Comparison of ENCODE assay signal across 15 mouse cellular contexts in the genomic region with DNA sequence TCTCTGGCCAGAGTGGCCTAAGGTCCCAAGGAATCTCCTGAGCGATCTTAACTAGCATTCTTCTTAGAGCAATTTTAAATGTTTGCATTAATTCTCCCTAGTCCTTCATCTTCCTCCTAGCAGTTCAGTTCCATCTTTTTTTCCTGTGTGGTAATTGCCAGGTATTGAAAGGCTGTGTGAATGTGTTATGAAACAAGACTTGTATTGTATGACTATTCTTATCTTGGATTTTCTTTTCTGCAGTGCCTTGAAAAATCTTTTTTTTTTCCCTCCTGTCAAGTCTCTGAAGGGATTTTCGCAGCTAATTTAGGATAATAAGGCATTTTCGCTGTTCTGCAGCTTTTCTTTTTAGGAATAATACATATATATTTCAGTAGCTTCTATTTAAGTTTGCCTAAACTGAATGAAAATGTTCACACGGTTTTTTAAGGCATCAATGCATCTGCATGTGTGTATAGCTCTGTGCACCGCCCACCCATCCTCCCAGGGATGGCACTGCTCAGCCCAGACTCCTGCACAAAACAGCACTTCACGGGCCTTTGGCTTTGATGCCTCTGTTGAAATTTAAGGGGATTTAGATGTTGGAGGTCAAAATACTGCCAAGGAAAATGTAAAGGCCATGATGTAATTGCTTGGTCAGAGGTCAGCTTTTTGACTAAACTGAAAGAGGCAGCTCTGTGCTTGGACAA.
A peak's percentile ranks its signal among the peaks of the same experiment; 100 is the strongest.
DNase-seq lines count a peak whose midpoint lies in the region; ATAC-seq and TF ChIP-seq lines count a peak whose summit lies in the region.
"Had no signal": no experiment of that assay in that cellular context is flagged by ENCODE, and none has a peak within 500 bp of the region (broad histone marks: within the 10 kb centered on the region; RNA-seq: fewer than 3 reads in every experiment).

No protein-coding gene starts in this region.

- no peaks in the 10 kb centered on the region for H3K79me2 ChIP-seq in heart, adult 2 months (replicated peaks; ENCODE audit: control insufficient read depth, insufficient read depth, low read length)

- no peak for TF ChIP-seq EP300 in heart, adult 2 months (IDR thresholded peaks at IDR 0.05; ENCODE audit: insufficient read depth, low read depth, low read length)

- TF ChIP-seq POLR2A in heart, adult 2 months (IDR thresholded peaks at IDR 0.05; ENCODE audit: insufficient read depth, low read depth, low read length), result no peak

- peaks cover 81% of the 10 kb centered on the region for H3K27me3 ChIP-seq in hindbrain, embryonic 10.5 days (ENCODE audit: insufficient read depth, poor library complexity, severe bottlenecking)
- H3K27me3 ChIP-seq in hindbrain, embryonic 16.5 days (replicated peaks; ENCODE audit: control insufficient read depth, insufficient read depth, low read length), result no peaks in the 10 kb centered on the region
- no peaks in the 10 kb centered on the region for H3K27me3 ChIP-seq in liver, embryonic 11.5 days (replicated peaks; ENCODE audit: control insufficient read depth, insufficient read depth, low read length)
- H3K27me3 ChIP-seq in heart, adult 2 months (ENCODE audit: control insufficient read depth, insufficient read depth, low read length), result no peaks in the 10 kb centered on the region
- H3K27me3 ChIP-seq: heart, embryonic 12.5 days; hindbrain, embryonic 15.5 days had no signal

- no peak for ATAC-seq in hindbrain, embryonic 16.5 days
- no peak for ATAC-seq in liver, embryonic 11.5 days (replicated peaks; ENCODE audit: low FRiP score)

- 44% methylated on average over 6 of the region's 6 CpGs for WGBS in hindbrain, embryonic 10.5 days
- WGBS in hindbrain, embryonic 16.5 days, result 33% methylated on average over 6 of the region's 6 CpGs
- 66% methylated on average over 6 of the region's 6 CpGs for WGBS in liver, embryonic 11.5 days
- 67% methylated on average over 6 of the region's 6 CpGs for WGBS in heart, adult 2 months

- peaks cover 16% of the 10 kb centered on the region for H3K4me1 ChIP-seq in hindbrain, embryonic 10.5 days (replicated peaks)
- no peaks in the 10 kb centered on the region; the same call in 1 of the 2 replicates for H3K4me1 ChIP-seq in hindbrain, embryonic 16.5 days (ENCODE audit: control insufficient read depth, insufficient read depth, low read depth, low read length)
- no peaks in the 10 kb centered on the region for H3K4me1 ChIP-seq in liver, embryonic 11.5 days (replicated peaks; ENCODE audit: control insufficient read depth, insufficient read depth, low read length)
- no peaks in the 10 kb centered on the region for H3K4me1 ChIP-seq in heart, adult 2 months (ENCODE audit: control insufficient read depth, insufficient read depth, low read length)
- H3K4me1 ChIP-seq: heart, embryonic 12.5 days; hindbrain, embryonic 15.5 days had no signal

- TF ChIP-seq CTCF in heart, adult 2 months (IDR thresholded peaks at IDR 0.05), result no peak

- intact Hi-C loops in heart, adult 2 months (cut with DNase I), result no loop called here

- no peaks in the 10 kb centered on the region for H3K36me3 ChIP-seq in hindbrain, embryonic 10.5 days
- no peaks in the 10 kb centered on the region for H3K36me3 ChIP-seq in hindbrain, embryonic 16.5 days (ENCODE audit: control insufficient read depth, insufficient read depth, low read length)
- H3K36me3 ChIP-seq in liver, embryonic 11.5 days (ENCODE audit: control insufficient read depth, insufficient read depth, low read length), result no peaks in the 10 kb centered on the region
- no peaks in the 10 kb centered on the region for H3K36me3 ChIP-seq in heart, adult 2 months (ENCODE audit: control insufficient read depth, insufficient read depth, low read length)
- H3K36me3 ChIP-seq: heart, embryonic 12.5 days; hindbrain, embryonic 15.5 days had no signal

- H3K9me3 ChIP-seq in hindbrain, embryonic 10.5 days, result no peaks in the 10 kb centered on the region
- H3K9me3 ChIP-seq in hindbrain, embryonic 16.5 days (ENCODE audit: control insufficient read depth, low read length), result no peaks in the 10 kb centered on the region
- no peaks in the 10 kb centered on the region for H3K9me3 ChIP-seq in liver, embryonic 11.5 days (ENCODE audit: control insufficient read depth, low read length)
- H3K9me3 ChIP-seq: heart, embryonic 12.5 days; hindbrain, embryonic 15.5 days had no signal

- no peak overlapping the region for H3K9ac ChIP-seq in hindbrain, embryonic 16.5 days (ENCODE audit: low read depth, low read length)
- no peak overlapping the region for H3K9ac ChIP-seq in liver, embryonic 11.5 days (ENCODE audit: low read depth, low read length)
- H3K9ac ChIP-seq in heart, adult 2 months (ENCODE audit: low read depth, low read length), result no peak overlapping the region
- H3K9ac ChIP-seq: heart, embryonic 12.5 days; hindbrain, embryonic 15.5 days had no signal

- no peak overlapping the region for H3K4me2 ChIP-seq in hindbrain, embryonic 16.5 days (ENCODE audit: low read length)
- no peak overlapping the region for H3K4me2 ChIP-seq in liver, embryonic 11.5 days
- H3K4me2 ChIP-seq: heart, embryonic 12.5 days; hindbrain, embryonic 15.5 days had no signal

- no peak overlapping the region for H3K27ac ChIP-seq in hindbrain, embryonic 10.5 days
- no peak overlapping the region for H3K27ac ChIP-seq in hindbrain, embryonic 16.5 days (ENCODE audit: low read depth, low read length)
- H3K27ac ChIP-seq in liver, embryonic 11.5 days (ENCODE audit: low read depth, low read length), result no peak overlapping the region
- H3K27ac ChIP-seq in heart, adult 2 months, result no peak overlapping the region
- H3K27ac ChIP-seq: hindbrain, embryonic 15.5 days had no signal

- H3K4me3 ChIP-seq in hindbrain, embryonic 10.5 days, result no peak overlapping the region
- no peak overlapping the region for H3K4me3 ChIP-seq in hindbrain, embryonic 16.5 days (ENCODE audit: low read length)
- no peak overlapping the region for H3K4me3 ChIP-seq in liver, embryonic 11.5 days (ENCODE audit: low read depth, low read length)
- H3K4me3 ChIP-seq in heart, adult 2 months, result no peak overlapping the region
- H3K4me3 ChIP-seq: heart, embryonic 12.5 days; hindbrain, embryonic 15.5 days had no signal

- peak; percentile 27 for DNase-seq in hindbrain, embryonic 10.5 days (ENCODE audit: low spot score)
- DNase-seq in embryo, embryonic 10.5 days (ENCODE audit: low spot score), result peak; percentile 71
- peak; percentile 32 to 62 for DNase-seq in left cerebral cortex, adult 18-20 months (ENCODE audit: low spot score in 2 of 2)
- DNase-seq in right cerebral cortex, adult 2 months (ENCODE audit: low spot score in 2 of 2), result peak; percentile 51 to 65
- no peak for DNase-seq in liver, embryonic 11.5 days (ENCODE audit: low spot score)
- no peak for DNase-seq in thymus, postnatal 14 days
- DNase-seq in heart, adult 2 months, result no peak
- DNase-seq: cerebellum, adult 11 months; kidney, adult 9 months; layer of hippocampus, adult 9-11 months; lung, postnatal 10 days; thymus, postnatal 4 days had no signal

Comparison
In these comparisons a context has a peak if more than half of its experiments do, and no peak if none do; other contexts are left out.
1. DNase-seq: peak in hindbrain, embryonic 10.5 days (single experiment), embryo, embryonic 10.5 days (single experiment), left cerebral cortex, adult 18-20 months (2 of 2) and right cerebral cortex, adult 2 months (2 of 2); none in liver, embryonic 11.5 days (single experiment), thymus, postnatal 14 days (single experiment) and heart, adult 2 months (0 of 2).